10 mouse cellular contexts compared by ENCODE assay signal in genomic region chr2:33489565-33489964, GRCm38 (mm10). TPM values are rescaled to one million over a fixed set of nuclear protein-coding genes. Genes with fewer than 3 reads are reported as not detected.
DNase-seq lines count a peak whose midpoint lies in the region; ATAC-seq and TF ChIP-seq lines count a peak whose summit lies in the region.
"Had no signal": no experiment of that assay in that cellular context is flagged by ENCODE, and none has a peak within 500 bp of the region (broad histone marks: within the 10 kb centered on the region; RNA-seq: fewer than 3 reads in every experiment).

No protein-coding gene starts in this region.

- in situ Hi-C loops in CH12.LX (cut with MboI; ENCODE audit: low pct_ligation_motif_present, low pct_unique_long_range_greater_than_20kb, low sequenced_read_pairs), result loop anchor here (5.0 to 25.0 kb wide), 2 partner anchors 68 to 248 kb away; no protein-coding TSS in a partner anchor

- TF ChIP-seq RAD21 in CH12.LX (IDR thresholded peaks at IDR 0.05; ENCODE audit: low read depth, low read length), result peak; percentile 24

- no peaks in the 10 kb centered on the region for H3K79me2 ChIP-seq in CH12.LX (replicated peaks; ENCODE audit: control insufficient read depth, extremely low read depth, insufficient read depth, poor library complexity, severe bottlenecking)

- H3K9me3 ChIP-seq in CH12.LX (replicated peaks; ENCODE audit: low read length), result peaks cover under 1% of the 10 kb centered on the region
- no peaks in the 10 kb centered on the region for H3K9me3 ChIP-seq in embryonic facial prominence, embryonic 11.5 days (replicated peaks; ENCODE audit: control insufficient read depth, low read length)

- no peak overlapping the region for H3K27ac ChIP-seq in CH12.LX (ENCODE audit: insufficient read depth, low read depth)
- H3K27ac ChIP-seq in embryonic facial prominence, embryonic 11.5 days (replicated peaks; ENCODE audit: low read depth, low read length), result no peak overlapping the region

- TF ChIP-seq CTCF in CH12.LX (conservative IDR thresholded peaks at IDR 0.05 in 1 of 2, IDR thresholded peaks at IDR 0.05 in 1 of 2; ENCODE audit: low read depth in 2 of 2, low read length in 2 of 2), result peak; percentile 24 to 63; a peak in 2 of 4 replicates

- H3K27me3 ChIP-seq in CH12.LX (replicated peaks), result peaks cover 23% of the 10 kb centered on the region
- no peaks in the 10 kb centered on the region; the same call in 1 of the 2 replicates for H3K27me3 ChIP-seq in embryonic facial prominence, embryonic 11.5 days (ENCODE audit: control insufficient read depth, insufficient read depth, low read length)

- no peak overlapping the region for H3K9ac ChIP-seq in CH12.LX (ENCODE audit: insufficient read depth, low read depth)
- H3K9ac ChIP-seq in embryonic facial prominence, embryonic 11.5 days (replicated peaks; ENCODE audit: low read length), result no peak overlapping the region

- no peak for TF ChIP-seq EP300 in CH12.LX (IDR thresholded peaks at IDR 0.05; ENCODE audit: low read length)

- peak; percentile 55 for DNase-seq in embryo, embryonic 10 days (ENCODE audit: low spot score)
- no peak for DNase-seq in embryo, embryonic 11 days
- DNase-seq in left cerebral cortex, adult 18-20 months (ENCODE audit: low spot score in 2 of 2), result peak; percentile 20 to 40
- no peak for DNase-seq in left cerebral cortex, adult 8-10 months (ENCODE audit: low spot score in 2 of 2)
- no peak for DNase-seq in CH12.LX (ENCODE audit: extremely low read depth)
- DNase-seq in embryonic facial prominence, embryonic 11.5 days (ENCODE audit: low spot score), result peak; percentile 27
- no peak for DNase-seq in heart, adult 18-20 months
- DNase-seq: heart, adult 11 months; lung, postnatal 4 days had no signal

- no peak overlapping the region for H3K4me3 ChIP-seq in CH12.LX (replicated peaks in 1 of 3; ENCODE audit: low read depth in 2 of 3, low read length in 2 of 3, poor library complexity in 1 of 3)
- H3K4me3 ChIP-seq in embryonic facial prominence, embryonic 11.5 days (ENCODE audit: low read depth, low read length), result no peak overlapping the region

- dilution Hi-C loops in CH12.LX (cut with MboI; ENCODE audit: extremely low pct_ligation_motif_present, extremely low pct_unique_long_range_greater_than_20kb, low sequenced_read_pairs), result no loop called here

- no peak for ATAC-seq in embryonic facial prominence, embryonic 11.5 days (replicated peaks; ENCODE audit: insufficient number of reproducible peaks, low FRiP score, low TSS enrichment, low read depth)
- ATAC-seq in erythroid progenitor cell, adult 5-6 weeks (replicated peaks; ENCODE audit: low FRiP score, poor library complexity, severe bottlenecking), result no peak

- no peak for TF ChIP-seq POLR2A in CH12.LX (IDR thresholded peaks at IDR 0.05; ENCODE audit: low read depth, low read length)

- 58% methylated on average over 10 of the region's 10 CpGs for WGBS in embryonic facial prominence, embryonic 11.5 days

- H3K4me1 ChIP-seq in CH12.LX (ENCODE audit: control insufficient read depth in 1 of 2, insufficient read depth in 2 of 2), result peaks cover 0 to 5% of the 10 kb centered on the region in 2 experiments; a peak in 1 of 4 replicates
- no peaks in the 10 kb centered on the region for H3K4me1 ChIP-seq in embryonic facial prominence, embryonic 11.5 days (ENCODE audit: control insufficient read depth, insufficient read depth, low read length)

- H3K36me3 ChIP-seq in CH12.LX (replicated peaks in 1 of 2; ENCODE audit: control insufficient read depth in 1 of 2, insufficient read depth in 1 of 2, low read length in 1 of 2), result no peaks in the 10 kb centered on the region
- H3K36me3 ChIP-seq in embryonic facial prominence, embryonic 11.5 days (replicated peaks; ENCODE audit: control insufficient read depth, insufficient read depth, low read depth, low read length), result no peaks in the 10 kb centered on the region

- 0 out of 2 replicates have a peak overlapping the region, but pooled peaks have one; percentile 42 for H3K4me2 ChIP-seq in CH12.LX (ENCODE audit: insufficient read depth, low read depth, poor library complexity, severe bottlenecking)
- no peak overlapping the region for H3K4me2 ChIP-seq in embryonic facial prominence, embryonic 11.5 days (ENCODE audit: low read depth, low read length)

TF ChIP-seq in CH12.LX, 34 proteins besides CTCF, POLR2A, EP300 and RAD21:
- TF ChIP-seq SMC3 (IDR thresholded peaks at IDR 0.05; ENCODE audit: low read depth, low read length), result peak; percentile 41
- TF ChIP-seq NRF1 (IDR thresholded peaks at IDR 0.05; ENCODE audit: low read depth, low read length), result no peak

RNA-seq across cellular contexts. Expression of gene Zbtb43, which starts 21.2 kb away (rescaled TPM):
- 10 to 100 TPM; 28.6 to 29.3 TPM for total RNA-seq in left cerebral cortex, adult 18-20 months (2021)
- 10 to 100 TPM; 23.9 to 30.4 (median 29.1) TPM for total RNA-seq in left cerebral cortex, adult 8-10 months (2022)
- total RNA-seq in CH12.LX (2012; rRNA removed) (8.9 and 10.0 TPM in 2 replicates), CH12.LX (2014; rRNA removed) (9.0 and 10.9 TPM in 2 replicates)
- polyA plus RNA-seq in CH12.LX (2012; ENCODE audit: insufficient read length, low read depth), result 8.5 and 8.6 TPM in 2 replicates
- 23.7 and 25.5 TPM in 2 replicates for polyA plus RNA-seq in embryonic facial prominence, embryonic 11.5 days (2014; fragmentation: Nextera tagmentation; extraction: Ambion mirVana)
- 4.7 and 5.0 TPM in 2 replicates for total RNA-seq in erythroid progenitor cell, adult 5-6 weeks (2015; ENCODE audit: low replicate concordance)
- 7.9 and 10.1 TPM in 2 replicates for total RNA-seq in erythroid progenitor cell, adult 5-6 weeks (2017; ENCODE audit: low replicate concordance)
- 10 to 100 TPM; 16.2 to 16.6 TPM for total RNA-seq in heart, adult 18-20 months (2021)

RNA-seq across cellular contexts. Expression of gene Zbtb34, which starts 58.4 kb away (rescaled TPM):
- total RNA-seq in left cerebral cortex, adult 18-20 months (2021), result 10 to 100 TPM; 18.7 to 21.9 TPM
- total RNA-seq in left cerebral cortex, adult 8-10 months (2022), result 10 to 100 TPM; 22.7 to 30.4 (median 24.4) TPM
- total RNA-seq in CH12.LX (2012; rRNA removed) (5.0 TPM in 2 replicates), CH12.LX (2014; rRNA removed) (2.0 and 3.4 TPM in 2 replicates)
- 4.5 and 5.8 TPM in 2 replicates for polyA plus RNA-seq in CH12.LX (2012; ENCODE audit: insufficient read length, low read depth)
- polyA plus RNA-seq in embryonic facial prominence, embryonic 11.5 days (2014; fragmentation: Nextera tagmentation; extraction: Ambion mirVana), result 7.2 and 7.6 TPM in 2 replicates
- total RNA-seq in erythroid progenitor cell, adult 5-6 weeks (2015; ENCODE audit: low replicate concordance), result 2.1 and 7.2 TPM in 2 replicates
- 1.1 and 1.3 TPM in 2 replicates for total RNA-seq in erythroid progenitor cell, adult 5-6 weeks (2017; ENCODE audit: low replicate concordance)
- total RNA-seq in heart, adult 18-20 months (2021), result 1 to 10 TPM; 4.7 to 8.0 TPM

Comparison
In these comparisons a context has a peak if more than half of its experiments do, and no peak if none do; other contexts are left out.
1. DNase-seq: peak in embryo, embryonic 10 days (single experiment), left cerebral cortex, adult 18-20 months (2 of 2) and embryonic facial prominence, embryonic 11.5 days (single experiment); none in embryo, embryonic 11 days (single experiment), left cerebral cortex, adult 8-10 months (0 of 2), CH12.LX (single experiment) and heart, adult 18-20 months (0 of 2).